Mouse (Mus musculus) thymus, adult 2 months (tissue): Measurements from ENCODE around the gene Gm28845. TPM values are rescaled to one million over a fixed set of nuclear protein-coding genes. Genes with fewer than 3 reads are reported as not detected.

ENCODE experiments used
- DNase-seq: peaks from one replicate; pipeline ENCODE4 v3.0.0; 2021
- H3K27ac ChIP-seq: fragments of 200-500 bp; 2 replicates; pipeline ENCODE4 v1.5.1; 2012; ENCODE audit warnings: low read length, control low read depth; ENCODE audit not compliant: control insufficient read depth, insufficient read depth
- H3K27me3 ChIP-seq: fragments of 200-500 bp; 2 replicates; pipeline ENCODE4 v1.6.1; 2012; ENCODE audit warnings: mild to moderate bottlenecking, low read length, moderate library complexity, mixed read lengths; ENCODE audit not compliant: control insufficient read depth, insufficient read depth
- H3K36me3 ChIP-seq: fragments of 200-500 bp; 2 replicates; pipeline ENCODE4 v1.6.1; 2012; ENCODE audit warnings: mild to moderate bottlenecking, low read length, moderate library complexity; ENCODE audit not compliant: control insufficient read depth, insufficient read depth
- H3K4me1 ChIP-seq: fragments of 200-500 bp; replicated peaks from 2 replicates; pipeline ENCODE4 v1.6.1; 2012; ENCODE audit warnings: low read length; ENCODE audit not compliant: control insufficient read depth, insufficient read depth
- H3K4me3 ChIP-seq: fragments of 200-500 bp; 2 replicates; pipeline ENCODE4 v1.5.1; 2012; ENCODE audit warnings: mild to moderate bottlenecking, low read length, control low read depth, moderate library complexity; ENCODE audit not compliant: control insufficient read depth, insufficient read depth
- CTCF ChIP-seq: fragments of 200-500 bp; IDR thresholded peaks from 2 replicates; pipeline ENCODE4 v1.5.1; 2012; ENCODE audit warnings: mild to moderate bottlenecking, control low read depth, low read length, moderate library complexity, borderline replicate concordance; ENCODE audit not compliant: control insufficient read depth, poor library complexity, insufficient read depth; ENCODE audit errors: extremely low read depth
- POLR2A ChIP-seq: fragments of 200-500 bp; IDR thresholded peaks from 2 replicates; pipeline ENCODE4 v1.6.1; 2012; ENCODE audit warnings: mild to moderate bottlenecking, low read length, control low read depth, moderate library complexity; ENCODE audit not compliant: control insufficient read depth, poor library complexity, insufficient read depth; ENCODE audit errors: extremely low read depth
- WGBS: fragments of 180-500 bp; shearing (Covaris S2); methylation state at CpG from one replicate; pipeline ENCODE4 v1.1.7; 2018; 5-methylcytosine and 5-hydroxymethylcytosine counted together
- polyA plus RNA-seq: library from polyadenylated mRNA; depleted of rRNA; stranded (reverse); fragments of >200 nt; gene quantifications from 2 replicates; pipeline ENCODE4 v1.2.3, GENCODE M21; 2012

The Gm28845 gene
- polyA plus RNA-seq, 1 experiment: not detected

GRCm38 (mm10) chr1:65082188-65082587, 37.2 kb downstream of the Gm28845 start, which contains the start of gene Crygb:
Gene Crygb, minus strand, starts transcription at chr1:65082288.
- no peak for DNase-seq
- TF ChIP-seq POLR2A (no peak), CTCF (no peak)
- Histone ChIP-seq H3K36me3 (no peaks in the 10 kb centered on the region), H3K27ac (no peak within 1 kb of the TSS), H3K4me3 (no peak within 1 kb of the TSS), H3K4me1 (no peaks in the 10 kb centered on the region), H3K27me3 (no peaks in the 10 kb centered on the region)
- WGBS: 58% methylated on average over 7 of the region's 7 CpGs

- no peak overlapping the region for H3K27ac ChIP-seq
- H3K36me3 ChIP-seq: no peaks in the 10 kb centered on the region
- 35% methylated on average over 5 of the region's 5 CpGs for WGBS
- no peak for DNase-seq
- no peaks in the 10 kb centered on the region for H3K4me1 ChIP-seq
- no peak for TF ChIP-seq POLR2A
- no peak for TF ChIP-seq CTCF
- H3K27me3 ChIP-seq: no peaks in the 10 kb centered on the region
- H3K4me3 ChIP-seq: no peak overlapping the region
These were observed 43.8 kb downstream of the Gm28845 start for GRCm38 (mm10) chr1:65075607-65076006.

GRCm38 (mm10) chr1:65073589-65073988, 45.8 kb downstream of the Gm28845 start, which contains the start of gene Crygc:
Gene Crygc, minus strand, starts transcription at chr1:65073689.
- WGBS: 86% methylated on average over 6 of the region's 6 CpGs

GRCm38 (mm10) chr1:65067842-65068241, 51.5 kb downstream of the Gm28845 start:
- H3K27me3 ChIP-seq: no peaks in the 10 kb centered on the region
- no peak overlapping the region for H3K4me3 ChIP-seq
- no peak for DNase-seq
- H3K36me3 ChIP-seq: no peaks in the 10 kb centered on the region
- no peak for TF ChIP-seq CTCF
- TF ChIP-seq POLR2A: no peak
- no peak overlapping the region for H3K27ac ChIP-seq
- no peaks in the 10 kb centered on the region for H3K4me1 ChIP-seq

More at GRCm38 (mm10) chr1:65073589-65073988, 45.8 kb downstream of the Gm28845 start, which contains the start of gene Crygc:
- no peak for TF ChIP-seq CTCF
- TF ChIP-seq POLR2A: no peak
- DNase-seq: no peak
- Histone ChIP-seq H3K36me3 (no peaks in the 10 kb centered on the region), H3K27me3 (no peaks in the 10 kb centered on the region), H3K4me1 (no peaks in the 10 kb centered on the region), H3K27ac (no peak within 1 kb of the TSS), H3K4me3 (no peak within 1 kb of the TSS)

GRCm38 (mm10) chr1:65064201-65064600, 55.2 kb downstream of the Gm28845 start:
- no peak for DNase-seq
- TF ChIP-seq CTCF: no peak
- WGBS: 95% methylated on average over 15 of the region's 15 CpGs
- Histone ChIP-seq H3K4me3 (no peak overlapping the region), H3K27ac (no peak overlapping the region), H3K36me3 (no peaks in the 10 kb centered on the region), H3K4me1 (no peaks in the 10 kb centered on the region), H3K27me3 (no peaks in the 10 kb centered on the region)

GRCm38 (mm10) chr1:65063352-65063751, 56.0 kb downstream of the Gm28845 start, which contains the start of gene Crygd:
Gene Crygd, minus strand, starts transcription at chr1:65063452.
- 93% methylated on average over 8 of the region's 8 CpGs for WGBS
- TF ChIP-seq POLR2A (no peak), CTCF (no peak)
- Histone ChIP-seq H3K27ac (no peak within 1 kb of the TSS), H3K36me3 (no peaks in the 10 kb centered on the region), H3K4me3 (no peak within 1 kb of the TSS), H3K27me3 (no peaks in the 10 kb centered on the region), H3K4me1 (no peaks in the 10 kb centered on the region)
- DNase-seq: no peak

- H3K36me3 ChIP-seq: no peaks in the 10 kb centered on the region
- no peaks in the 10 kb centered on the region for H3K27me3 ChIP-seq
- DNase-seq: no peak
- H3K27ac ChIP-seq: no peak overlapping the region
- H3K4me1 ChIP-seq: no peaks in the 10 kb centered on the region
- TF ChIP-seq CTCF (no peak), POLR2A (no peak)
- no peak overlapping the region for H3K4me3 ChIP-seq
- WGBS: 74% methylated on average over 2 of the region's 2 CpGs
These were observed 67.2 kb downstream of the Gm28845 start for GRCm38 (mm10) chr1:65052140-65052539.
